Mouse (Mus musculus) G1E (cell line): Measurements from ENCODE around the gene Zfp385b. TPM values are rescaled to one million over a fixed set of nuclear protein-coding genes. Genes with fewer than 3 reads are reported as not detected.

Source experiments
- ATAC-seq: 2 replicates; pipeline ENCODE4 v1.8.0; 2016; ENCODE audit warnings: mild to moderate bottlenecking; ENCODE audit not compliant: insufficient number of reproducible peaks, poor library complexity, low FRiP score, severe bottlenecking; ENCODE audit errors: extremely low read depth
- DNase-seq: peaks from one replicate; pipeline ENCODE4 v3.0.0; 2012; ENCODE audit warnings: low spot score
- H3K27me3 ChIP-seq: 2 replicates; pipeline ENCODE4 v1.6.1; 2012; ENCODE audit warnings: mild to moderate bottlenecking, low read length, inconsistent platforms; ENCODE audit not compliant: insufficient read depth
- H3K36me3 ChIP-seq: replicated peaks from 2 replicates; pipeline ENCODE3; 2012; ENCODE audit warnings: mild to moderate bottlenecking, inconsistent platforms
- H3K4me1 ChIP-seq: 2 replicates; pipeline ENCODE4 v1.6.1; 2012; ENCODE audit warnings: low read depth, low read length, inconsistent platforms, mixed read lengths; ENCODE audit not compliant: insufficient read depth
- H3K4me3 ChIP-seq: 2 replicates; pipeline ENCODE4 v1.5.1; 2012; ENCODE audit warnings: low read depth, mild to moderate bottlenecking, inconsistent platforms, low read length, moderate library complexity, mixed read lengths
- H3K9me3 ChIP-seq: replicated peaks from 2 replicates; pipeline ENCODE4 v1.6.1; 2012; ENCODE audit warnings: inconsistent platforms
- CTCF ChIP-seq: IDR thresholded peaks from 2 replicates; pipeline ENCODE4 v1.5.1; 2012; ENCODE audit warnings: low read depth, low read length, inconsistent platforms, mixed read lengths
- GATA1 ChIP-seq: IDR thresholded peaks from 2 replicates; pipeline ENCODE4 v1.6.1; 2012; ENCODE audit warnings: borderline replicate concordance, low read length, inconsistent platforms, mixed read lengths
- GATA2 ChIP-seq: IDR thresholded peaks from 2 replicates; pipeline ENCODE4 v1.6.1; 2012; ENCODE audit warnings: low read depth, low read length, inconsistent platforms, borderline replicate concordance
- POLR2AphosphoS5 ChIP-seq: IDR thresholded peaks from 2 replicates; pipeline ENCODE4 v1.6.1; 2012; ENCODE audit warnings: low read depth, low read length, inconsistent platforms; ENCODE audit not compliant: insufficient replicate concordance
- TAL1 ChIP-seq: conservative IDR thresholded peaks from 2 replicates; pipeline ENCODE4 v1.6.1; 2012; ENCODE audit warnings: low read depth, low read length, inconsistent platforms, mixed read lengths
- polyA plus RNA-seq: library from polyadenylated mRNA; stranded (reverse); fragments of >175 nt; gene quantifications from 2 replicates; pipeline ENCODE4 v1.2.3, GENCODE M21; 2012
- total RNA-seq, 2 experiments: library from RNA; stranded (forward) in 1 of 2; stranded (reverse) in 1 of 2; fragments of 200-1000 nt in 1 of 2; fragments of >200 nt in 1 of 2; fragmentation: Nextera tagmentation in 1 of 2; gene quantifications; 2 replicates each; pipeline ENCODE4 v1.2.3; 2014 to 2017

Gene Zfp385b
- total and polyA plus RNA-seq, 3 experiments: 0.71 TPM; not detected in 2

GRCm38 (mm10) chr2:77589205-77589901, 230.1 kb downstream of the Zfp385b start:
- Histone ChIP-seq H3K4me1 (no peaks in the 10 kb centered on the region), H3K4me3 (peak overlapping the region; percentile 42; the same call in 1 of the 2 replicates), H3K9me3 (peaks cover 29% of the 10 kb centered on the region), H3K27me3 (no peaks in the 10 kb centered on the region), H3K36me3 (no peaks in the 10 kb centered on the region)
- DNase-seq: no peak
- no peak for ATAC-seq
- no peak for TF ChIP-seq POLR2AphosphoS5

- H3K36me3 ChIP-seq: no peaks in the 10 kb centered on the region
- peaks cover 35% of the 10 kb centered on the region for H3K9me3 ChIP-seq
- no peaks in the 10 kb centered on the region for H3K27me3 ChIP-seq
- H3K4me3 ChIP-seq: no peak overlapping the region
- H3K4me1 ChIP-seq: no peaks in the 10 kb centered on the region
- no peak for DNase-seq
- TF ChIP-seq GATA1: no peak
- no peak for TF ChIP-seq POLR2AphosphoS5
- TF ChIP-seq TAL1: no peak
- TF ChIP-seq CTCF: no peak
- no peak for TF ChIP-seq GATA2
- ATAC-seq: no peak
Observed at GRCm38 (mm10) chr2:77587387-77587786, 232.1 kb downstream of the Zfp385b start.

- Histone ChIP-seq H3K4me1 (no peaks in the 10 kb centered on the region), H3K27me3 (no peaks in the 10 kb centered on the region), H3K4me3 (no peak overlapping the region), H3K9me3 (peaks cover 35% of the 10 kb centered on the region), H3K36me3 (no peaks in the 10 kb centered on the region)
- no peak for TF ChIP-seq GATA1
- no peak for TF ChIP-seq POLR2AphosphoS5
- TF ChIP-seq TAL1: no peak
- TF ChIP-seq GATA2: no peak
- no peak for TF ChIP-seq CTCF
- DNase-seq (no peak), ATAC-seq (no peak)
Observed at GRCm38 (mm10) chr2:77586581-77587360, 232.7 kb downstream of the Zfp385b start.

GRCm38 (mm10) chr2:77583586-77583985, 235.9 kb downstream of the Zfp385b start:
- Histone ChIP-seq H3K36me3 (no peaks in the 10 kb centered on the region), H3K27me3 (no peaks in the 10 kb centered on the region), H3K4me1 (no peaks in the 10 kb centered on the region), H3K4me3 (no peak overlapping the region), H3K9me3 (peaks cover 30% of the 10 kb centered on the region)
- DNase-seq (no peak), ATAC-seq (no peak)
- TF ChIP-seq TAL1 (no peak), CTCF (no peak), POLR2AphosphoS5 (no peak), GATA1 (no peak), GATA2 (no peak)

- DNase-seq (no peak), ATAC-seq (no peak)
- H3K27me3 ChIP-seq: no peaks in the 10 kb centered on the region
- H3K9me3 ChIP-seq: peaks cover 26% of the 10 kb centered on the region
- no peak for TF ChIP-seq CTCF
- TF ChIP-seq GATA2: no peak
- no peak for TF ChIP-seq TAL1
- TF ChIP-seq GATA1: no peak
- no peak for TF ChIP-seq POLR2AphosphoS5
- H3K4me1 ChIP-seq: no peaks in the 10 kb centered on the region
- H3K4me3 ChIP-seq: no peak overlapping the region
- no peaks in the 10 kb centered on the region for H3K36me3 ChIP-seq
Observed at GRCm38 (mm10) chr2:77576571-77576970, 242.9 kb downstream of the Zfp385b start.

- Histone ChIP-seq H3K4me1 (no peaks in the 10 kb centered on the region), H3K9me3 (peaks cover 21% of the 10 kb centered on the region), H3K27me3 (no peaks in the 10 kb centered on the region), H3K36me3 (no peaks in the 10 kb centered on the region), H3K4me3 (no peak overlapping the region)
- ATAC-seq (no peak), DNase-seq (no peak)
- TF ChIP-seq GATA2 (no peak), POLR2AphosphoS5 (no peak), TAL1 (no peak), GATA1 (no peak), CTCF (no peak)
Observed at GRCm38 (mm10) chr2:77567528-77568435, 251.7 kb downstream of the Zfp385b start.
